Mouse (Mus musculus): ENCODE measurements around the gene Cryba1. TPM values are rescaled to one million over a fixed set of nuclear protein-coding genes. Genes with fewer than 3 reads are reported as not detected.

Cryba1 gene
- polyA plus RNA-seq, 1 experiment = not detected

- Histone ChIP-seq H3K4me3 (replicated peaks) (peak overlapping the region; percentile 100), H3K9me3 (ENCODE audit: control insufficient read depth, low read length) (no peaks in the 10 kb centered on the region), H3K4me1 (ENCODE audit: control insufficient read depth) (peaks cover 34% of the 10 kb centered on the region), H3K27me3 (ENCODE audit: control insufficient read depth) (no peaks in the 10 kb centered on the region), H3K36me3 (ENCODE audit: control insufficient read depth) (peaks cover 40% of the 10 kb centered on the region)
- no peak for TF ChIP-seq GATA1 (IDR thresholded peaks at IDR 0.05; ENCODE audit: low read length)
- no peak for TF ChIP-seq TAL1 (IDR thresholded peaks at IDR 0.05; ENCODE audit: low read length)
Observed at GRCm38 (mm10) chr11:77687541-77688131, 37.4 kb downstream of the Cryba1 start.

GRCm38 (mm10) chr11:77686841-77687540, 38.1 kb downstream of the Cryba1 start:
- Histone ChIP-seq H3K4me1 (ENCODE audit: control insufficient read depth) (peaks cover 29% of the 10 kb centered on the region), H3K9me3 (ENCODE audit: control insufficient read depth, low read length) (no peaks in the 10 kb centered on the region), H3K36me3 (ENCODE audit: control insufficient read depth) (peaks cover 34% of the 10 kb centered on the region), H3K27me3 (ENCODE audit: control insufficient read depth) (no peaks in the 10 kb centered on the region), H3K4me3 (replicated peaks) (peak overlapping the region; percentile 100)
- TF ChIP-seq GATA1 (IDR thresholded peaks at IDR 0.05; ENCODE audit: low read length) (no peak), TAL1 (IDR thresholded peaks at IDR 0.05; ENCODE audit: low read length) (no peak)

DNA sequence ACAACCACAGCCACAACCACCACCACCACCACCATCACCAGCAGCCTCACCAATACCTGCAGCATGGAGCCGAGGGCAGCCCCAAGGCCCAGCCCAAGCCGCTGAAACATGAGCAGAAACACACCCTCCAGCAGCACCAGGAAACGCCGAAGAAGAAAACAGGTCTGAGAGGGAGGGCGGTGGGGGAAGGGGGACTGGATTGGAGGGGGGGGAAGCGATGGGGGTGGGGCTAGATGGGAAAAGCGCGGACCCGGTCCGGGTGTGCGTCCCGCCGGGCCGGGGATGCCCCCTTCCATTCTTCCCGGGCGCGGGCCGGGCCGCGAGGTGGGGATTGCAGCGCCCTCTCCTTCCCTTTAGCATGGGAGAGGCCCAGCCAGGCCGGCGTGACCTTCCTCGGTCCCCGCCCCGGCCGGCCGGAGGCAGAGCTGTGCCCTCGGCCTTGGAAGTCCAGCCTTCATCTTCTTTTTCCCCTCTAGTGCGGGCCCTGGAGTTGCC, 38.7 kb downstream of the Cryba1 start:
- Histone ChIP-seq H3K27me3 (ENCODE audit: control insufficient read depth) (no peaks in the 10 kb centered on the region), H3K4me3 (replicated peaks) (peak overlapping the region; percentile 100), H3K9me3 (ENCODE audit: control insufficient read depth, low read length) (no peaks in the 10 kb centered on the region), H3K4me1 (ENCODE audit: control insufficient read depth) (peaks cover 29% of the 10 kb centered on the region), H3K36me3 (ENCODE audit: control insufficient read depth) (peaks cover 28% of the 10 kb centered on the region)
- TF ChIP-seq GATA1 (IDR thresholded peaks at IDR 0.05; ENCODE audit: low read length) (no peak), TAL1 (IDR thresholded peaks at IDR 0.05; ENCODE audit: low read length) (no peak)

DNA sequence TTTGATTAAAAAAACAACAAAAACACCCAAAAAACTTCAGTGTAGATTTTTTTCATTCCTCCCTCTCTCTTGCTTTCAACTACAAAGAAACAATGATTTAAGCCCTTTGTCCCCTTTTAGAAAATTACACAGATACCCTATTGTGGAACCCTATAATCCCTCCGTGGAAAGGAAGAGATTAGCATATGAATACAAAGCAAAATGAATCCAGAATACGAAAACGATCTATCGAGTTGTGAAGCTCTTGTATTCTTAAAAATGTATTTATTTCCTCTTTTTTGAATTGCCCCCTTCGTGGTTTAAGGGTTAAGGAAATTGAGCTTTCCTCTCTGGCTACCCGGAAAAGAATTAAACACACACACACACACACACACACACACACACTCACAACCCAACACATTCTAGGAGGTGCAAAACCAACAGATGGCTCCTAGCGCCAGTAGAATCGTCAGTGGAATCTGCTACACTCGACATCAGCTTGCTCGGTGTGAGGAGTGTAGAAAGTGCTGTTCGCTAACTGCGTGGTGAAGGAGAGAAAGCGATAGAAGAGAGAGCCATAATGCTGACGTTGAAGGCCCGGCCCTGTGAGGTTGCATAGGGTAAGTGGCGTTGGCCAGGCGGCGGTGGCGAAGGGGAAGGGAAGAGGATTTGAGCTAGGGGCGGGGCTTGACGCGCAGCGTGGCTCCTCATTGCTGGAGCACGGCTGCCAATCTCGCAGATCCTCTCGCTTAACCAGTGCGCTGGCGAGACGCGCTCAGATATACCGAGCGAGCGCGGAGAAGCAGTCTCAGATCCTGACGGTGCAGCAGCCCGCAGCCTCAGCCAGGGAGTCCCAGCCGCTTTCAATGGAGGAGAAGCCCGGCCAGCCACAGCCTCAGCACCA, 39.5 kb downstream of the Cryba1 start, which contains the start of gene Nufip2:
Gene Nufip2, plus strand, starts transcription at position 773 of the 883 bp plus-strand sequence.
- no peak for TF ChIP-seq GATA1 (IDR thresholded peaks at IDR 0.05; ENCODE audit: low read length)
- TF ChIP-seq TAL1 (IDR thresholded peaks at IDR 0.05; ENCODE audit: low read length) = no peak
- H3K36me3 ChIP-seq (ENCODE audit: control insufficient read depth) = peaks cover 20% of the 10 kb centered on the region
- H3K4me3 ChIP-seq (replicated peaks) = peak within 1 kb of the TSS; percentile 100
- H3K9me3 ChIP-seq (ENCODE audit: control insufficient read depth, low read length) = no peaks in the 10 kb centered on the region
- H3K4me1 ChIP-seq (ENCODE audit: control insufficient read depth) = peaks cover 26% of the 10 kb centered on the region
- H3K27me3 ChIP-seq (ENCODE audit: control insufficient read depth) = no peaks in the 10 kb centered on the region

GRCm38 (mm10) chr11:77684896-77685295, 40.2 kb downstream of the Cryba1 start:
- H3K36me3 ChIP-seq (ENCODE audit: control insufficient read depth) = peaks cover 13% of the 10 kb centered on the region
- H3K4me3 ChIP-seq (replicated peaks) = peak overlapping the region; percentile 100
- no peaks in the 10 kb centered on the region for H3K9me3 ChIP-seq (ENCODE audit: control insufficient read depth, low read length)
- H3K27me3 ChIP-seq (ENCODE audit: control insufficient read depth) = no peaks in the 10 kb centered on the region
- TF ChIP-seq GATA1 (IDR thresholded peaks at IDR 0.05; ENCODE audit: low read length) (no peak), TAL1 (IDR thresholded peaks at IDR 0.05; ENCODE audit: low read length) (no peak)
- peaks cover 26% of the 10 kb centered on the region for H3K4me1 ChIP-seq (ENCODE audit: control insufficient read depth)

DNA sequence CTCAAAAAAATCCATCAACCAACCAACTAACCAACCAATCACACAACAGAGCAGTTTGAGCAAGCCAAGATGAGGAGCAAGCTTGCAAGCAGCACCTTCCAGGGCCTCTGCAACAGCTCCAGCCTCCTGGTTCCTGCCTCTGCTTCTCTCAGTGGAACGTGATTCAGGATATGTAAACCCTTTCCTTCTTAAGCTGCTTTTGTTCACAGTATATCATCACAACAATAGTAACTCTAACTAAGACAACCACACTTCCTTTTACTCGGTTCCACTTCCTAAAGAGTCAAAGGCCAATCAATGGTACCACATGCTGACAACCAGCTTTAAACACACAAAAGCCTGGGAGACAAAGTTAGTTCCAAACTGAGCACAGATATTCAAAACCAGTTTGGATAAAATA, 45.1 kb downstream of the Cryba1 start:
- TF ChIP-seq TAL1 (IDR thresholded peaks at IDR 0.05; ENCODE audit: low read length) (no peak), GATA1 (IDR thresholded peaks at IDR 0.05; ENCODE audit: low read length) (no peak)
- no peaks in the 10 kb centered on the region for H3K9me3 ChIP-seq (ENCODE audit: control insufficient read depth, low read length)
- no peaks in the 10 kb centered on the region for H3K27me3 ChIP-seq (ENCODE audit: control insufficient read depth)
- peaks cover 9% of the 10 kb centered on the region for H3K4me1 ChIP-seq (ENCODE audit: control insufficient read depth)
- H3K36me3 ChIP-seq (ENCODE audit: control insufficient read depth) = no peaks in the 10 kb centered on the region
- no peak overlapping the region for H3K4me3 ChIP-seq (replicated peaks)

DNA sequence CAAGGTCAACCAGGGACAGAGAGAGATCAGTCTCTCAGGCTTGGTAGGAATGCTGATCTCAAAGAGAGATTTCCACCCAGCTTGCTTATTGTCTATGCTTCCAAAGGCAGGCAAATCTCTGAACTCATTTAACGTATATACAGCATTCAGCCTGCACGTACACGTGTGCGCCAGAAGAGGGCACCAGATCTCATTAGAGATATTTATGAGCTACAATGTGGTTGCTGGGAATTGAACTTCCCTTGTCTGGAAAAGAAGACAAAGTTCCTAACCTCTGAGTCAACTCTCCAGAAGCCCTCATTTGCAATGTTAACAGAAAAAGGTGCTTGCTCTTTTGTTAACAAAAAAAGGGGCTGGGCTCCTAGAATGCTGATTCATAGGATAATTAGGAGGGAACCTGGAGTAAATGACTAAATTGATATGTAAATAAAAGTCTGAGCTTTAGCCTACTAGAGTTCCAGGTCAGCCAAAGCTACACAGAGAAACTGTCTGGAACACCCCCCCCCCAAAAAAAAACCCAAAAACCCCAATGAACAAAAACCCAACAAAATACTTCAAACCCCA, 51.6 kb downstream of the Cryba1 start:
- TF ChIP-seq GATA1 (IDR thresholded peaks at IDR 0.05; ENCODE audit: low read length) = no peak
- no peak for TF ChIP-seq TAL1 (IDR thresholded peaks at IDR 0.05; ENCODE audit: low read length)

GRCm38 (mm10) chr11:77672746-77673145, 52.3 kb downstream of the Cryba1 start:
- Histone ChIP-seq H3K4me3 (replicated peaks) (no peak overlapping the region), H3K4me1 (ENCODE audit: control insufficient read depth) (no peaks in the 10 kb centered on the region), H3K27me3 (ENCODE audit: control insufficient read depth) (no peaks in the 10 kb centered on the region), H3K36me3 (ENCODE audit: control insufficient read depth) (no peaks in the 10 kb centered on the region), H3K9me3 (ENCODE audit: control insufficient read depth, low read length) (0 out of 2 replicates have a peak, but pooled peaks cover 4% of the 10 kb centered on the region)
- no peak for TF ChIP-seq TAL1 (IDR thresholded peaks at IDR 0.05; ENCODE audit: low read length)
- no peak for TF ChIP-seq GATA1 (IDR thresholded peaks at IDR 0.05; ENCODE audit: low read length)

More for the DNA sequence above, 51.6 kb downstream of the Cryba1 start:
- H3K4me3 ChIP-seq (replicated peaks) = no peak overlapping the region
- H3K36me3 ChIP-seq (ENCODE audit: control insufficient read depth) = no peaks in the 10 kb centered on the region
- no peaks in the 10 kb centered on the region for H3K27me3 ChIP-seq (ENCODE audit: control insufficient read depth)
- H3K9me3 ChIP-seq (ENCODE audit: control insufficient read depth, low read length) = 0 out of 2 replicates have a peak, but pooled peaks cover 4% of the 10 kb centered on the region
- H3K4me1 ChIP-seq (ENCODE audit: control insufficient read depth) = no peaks in the 10 kb centered on the region

Other genes with a start within 250 kb of the Cryba1 start
- gene Ankrd13b, start 235.6 kb downstream of the Cryba1 start, polyA plus RNA-seq (2012) = 0.09 and 0.19 TPM in 2 replicates
- 4.5 and 4.9 TPM in 2 replicates for gene Git1, start 231.7 kb downstream of the Cryba1 start, polyA plus RNA-seq (2012)
- gene Abhd15, start 210.2 kb downstream of the Cryba1 start, polyA plus RNA-seq (2012) = 0.01 TPM in 2 replicates
- gene Trp53i13, start 209.3 kb downstream of the Cryba1 start, polyA plus RNA-seq (2012) = 1.3 and 2.4 TPM in 2 replicates
- not detected in 2 replicates for gene Gm10392, start 206.1 kb downstream of the Cryba1 start, polyA plus RNA-seq (2012)
- 0.10 and 0.13 TPM in 2 replicates for gene Taok1, start 117.5 kb downstream of the Cryba1 start, polyA plus RNA-seq (2012)
- gene Nufip2, start 39.1 kb downstream of the Cryba1 start, polyA plus RNA-seq (2012) = 1.0 and 1.1 TPM in 2 replicates
- 5.1 and 7.7 TPM in 2 replicates for gene Myo18a, start 38.0 kb upstream of the Cryba1 start, polyA plus RNA-seq (2012)
- not detected in 2 replicates for gene Gm10277, start 62.5 kb upstream of the Cryba1 start, polyA plus RNA-seq (2012)
- gene Pipox, start 168.8 kb upstream of the Cryba1 start, polyA plus RNA-seq (2012) = not detected in 2 replicates
- gene Sez6, start 205.5 kb upstream of the Cryba1 start, polyA plus RNA-seq (2012) = 0.02 TPM in 1 of 2 replicates, not detected in the other

All from erythroblast, embryonic 14.5 days (primary cell).